Mouse (Mus musculus): ENCODE results near the gene Speer4e. TPM values are rescaled to one million over a fixed set of nuclear protein-coding genes. Genes with fewer than 3 reads are reported as not detected.
A peak's percentile ranks its signal among the peaks of the same experiment; 100 is the strongest.
"Not testable (repeated sequence)": the region's sequence is repeated elsewhere in the genome, so short reads cannot be mapped to it uniquely, and the experiment has no call there.

Gene Speer4e
- polyA plus RNA-seq, 1 experiment from 2014 or later: not detected

- H3K9me3 ChIP-seq: peaks cover 11% of the 10 kb centered on the region
- H3K4me3 ChIP-seq; H3K4me1 ChIP-seq; H3K9ac ChIP-seq; H3K4me2 ChIP-seq (replicated peaks); ATAC-seq (ENCODE audit: low FRiP score, low read depth); H3K27me3 ChIP-seq; H3K36me3 ChIP-seq; H3K27ac ChIP-seq: not testable (repeated sequence)
- WGBS: 55% methylated on average over 4 of the region's 4 CpGs
Measured at GRCm38 (mm10) chr5:14947482-14948198, 9.4 kb upstream of the Speer4e start.

- 0 out of 2 replicates have a peak, but pooled peaks have one; percentile 28 for ATAC-seq (ENCODE audit: low FRiP score, low read depth)
Measured at GRCm38 (mm10) chr5:14945524-14945923, 7.3 kb upstream of the Speer4e start.

GRCm38 (mm10) chr5:14941043-14941442 lies 2.8 kb upstream of the Speer4e start:
- H3K9me3 ChIP-seq: peaks cover 12% of the 10 kb centered on the region; the same call in 1 of the 2 replicates
- 87% methylated on average over 1 of the region's 1 CpGs for WGBS

More at GRCm38 (mm10) chr5:14945524-14945923, 7.3 kb upstream of the Speer4e start:
- not testable (repeated sequence) for H3K27me3 ChIP-seq; H3K4me3 ChIP-seq; H3K9ac ChIP-seq; H3K4me2 ChIP-seq (replicated peaks); H3K27ac ChIP-seq; H3K36me3 ChIP-seq; H3K4me1 ChIP-seq
- H3K9me3 ChIP-seq: peaks cover 12% of the 10 kb centered on the region
- 63% methylated on average over 4 of the region's 4 CpGs for WGBS

GRCm38 (mm10) chr5:14933721-14934120 lies 4.5 kb downstream of the Speer4e start:
- 73% methylated on average over 5 of the region's 6 CpGs for WGBS
- ATAC-seq (ENCODE audit: low FRiP score, low read depth): not testable (repeated sequence)

More at GRCm38 (mm10) chr5:14941043-14941442, 2.8 kb upstream of the Speer4e start:
- not testable (repeated sequence) for H3K4me1 ChIP-seq; H3K9ac ChIP-seq; H3K4me2 ChIP-seq (replicated peaks); ATAC-seq (ENCODE audit: low FRiP score, low read depth); H3K27me3 ChIP-seq; H3K4me3 ChIP-seq; H3K27ac ChIP-seq; H3K36me3 ChIP-seq

GRCm38 (mm10) chr5:14927047-14927446 lies 11.2 kb downstream of the Speer4e start:
- not testable (repeated sequence) for H3K36me3 ChIP-seq; ATAC-seq (ENCODE audit: low FRiP score, low read depth); H3K4me3 ChIP-seq; H3K27ac ChIP-seq; H3K9me3 ChIP-seq; H3K4me1 ChIP-seq; H3K9ac ChIP-seq; H3K27me3 ChIP-seq; H3K4me2 ChIP-seq (replicated peaks)
- WGBS: 31% methylated on average over 4 of the region's 4 CpGs

More at GRCm38 (mm10) chr5:14933721-14934120, 4.5 kb downstream of the Speer4e start:
- not testable (repeated sequence) for H3K9me3 ChIP-seq; H3K4me1 ChIP-seq; H3K27me3 ChIP-seq; H3K9ac ChIP-seq; H3K36me3 ChIP-seq; H3K27ac ChIP-seq; H3K4me3 ChIP-seq; H3K4me2 ChIP-seq (replicated peaks)

GRCm38 (mm10) chr5:14914799-14915198 lies 23.4 kb downstream of the Speer4e start, which contains the start of gene Gm9758:
TSS of gene Gm9758 (minus strand) at chr5:14914899.
- not testable (repeated sequence) for H3K9me3 ChIP-seq; H3K9ac ChIP-seq; H3K4me3 ChIP-seq; H3K27me3 ChIP-seq; ATAC-seq (ENCODE audit: low FRiP score, low read depth); H3K36me3 ChIP-seq; H3K4me2 ChIP-seq (replicated peaks); H3K27ac ChIP-seq; H3K4me1 ChIP-seq
- WGBS: 48% methylated on average over 1 of the region's 1 CpGs

GRCm38 (mm10) chr5:14914361-14914760 lies 23.9 kb downstream of the Speer4e start:
- 66% methylated on average over 2 of the region's 3 CpGs for WGBS
- H3K4me3 ChIP-seq; H3K36me3 ChIP-seq; ATAC-seq (ENCODE audit: low FRiP score, low read depth); H3K4me2 ChIP-seq (replicated peaks); H3K4me1 ChIP-seq; H3K9me3 ChIP-seq; H3K27ac ChIP-seq; H3K9ac ChIP-seq; H3K27me3 ChIP-seq: not testable (repeated sequence)

GRCm38 (mm10) chr5:14903539-14903938 lies 34.7 kb downstream of the Speer4e start:
- WGBS: 20% methylated on average over 3 of the region's 3 CpGs
- not testable (repeated sequence) for H3K27ac ChIP-seq; H3K27me3 ChIP-seq; H3K9me3 ChIP-seq; H3K4me2 ChIP-seq (replicated peaks); ATAC-seq (ENCODE audit: low FRiP score, low read depth); H3K4me1 ChIP-seq; H3K9ac ChIP-seq; H3K36me3 ChIP-seq; H3K4me3 ChIP-seq

- no peaks in the 10 kb centered on the region for H3K36me3 ChIP-seq
- no peak overlapping the region for H3K9ac ChIP-seq
- no peaks in the 10 kb centered on the region for H3K4me1 ChIP-seq
- no peaks in the 10 kb centered on the region for H3K27me3 ChIP-seq
- no peak overlapping the region for H3K27ac ChIP-seq
- H3K9me3 ChIP-seq: peaks cover 22% of the 10 kb centered on the region; the same call in 1 of the 2 replicates
- 72% methylated on average over 3 of the region's 3 CpGs for WGBS
- ATAC-seq (ENCODE audit: low FRiP score, low read depth): no peak
- H3K4me2 ChIP-seq (replicated peaks): no peak overlapping the region
- no peak overlapping the region for H3K4me3 ChIP-seq
Measured at GRCm38 (mm10) chr5:14892242-14892641, 46.0 kb downstream of the Speer4e start.

- H3K27me3 ChIP-seq; H3K4me3 ChIP-seq; H3K36me3 ChIP-seq; H3K4me2 ChIP-seq (replicated peaks); H3K4me1 ChIP-seq; H3K27ac ChIP-seq; ATAC-seq (ENCODE audit: low FRiP score, low read depth); H3K9ac ChIP-seq: not testable (repeated sequence)
- 80% methylated on average over 2 of the region's 2 CpGs for WGBS
- peaks cover 16% of the 10 kb centered on the region; the same call in 1 of the 2 replicates for H3K9me3 ChIP-seq
Measured at GRCm38 (mm10) chr5:14885291-14885690, 52.9 kb downstream of the Speer4e start.

Data from limb, embryonic 13.5 days (tissue).